Mouse (Mus musculus) small intestine, adult 2 months (tissue): ENCODE data around the gene Zbtb43. TPM values are rescaled to one million over a fixed set of nuclear protein-coding genes. Genes with fewer than 3 reads are reported as not detected.

Experiments
- H3K27ac ChIP-seq: fragments of 200-500 bp; 2 replicates; pipeline ENCODE4 v1.5.1; 2012; ENCODE audit warnings: low read depth, low read length, control low read depth, inconsistent platforms; ENCODE audit not compliant: insufficient read depth
- H3K27me3 ChIP-seq: fragments of 200-500 bp; 2 replicates; pipeline ENCODE4 v1.6.1; 2012; ENCODE audit warnings: mild to moderate bottlenecking, moderate library complexity, low read length, inconsistent platforms; ENCODE audit not compliant: control insufficient read depth, insufficient read depth
- H3K36me3 ChIP-seq: fragments of 200-500 bp; 2 replicates; pipeline ENCODE4 v1.6.1; 2012; ENCODE audit warnings: mild to moderate bottlenecking, low read length, control low read depth, inconsistent platforms; ENCODE audit not compliant: control insufficient read depth, insufficient read depth
- H3K4me1 ChIP-seq: fragments of 200-500 bp; 2 replicates; pipeline ENCODE4 v1.6.1; 2012; ENCODE audit warnings: low read length, inconsistent platforms, mixed read lengths; ENCODE audit not compliant: control insufficient read depth, insufficient read depth, insufficient read length
- H3K4me3 ChIP-seq: fragments of 200-500 bp; 2 replicates; pipeline ENCODE4 v1.5.1; 2012; ENCODE audit warnings: low read depth, mild to moderate bottlenecking, control low read depth, inconsistent platforms, low read length, moderate library complexity
- CTCF ChIP-seq: fragments of 200-500 bp; IDR thresholded peaks from 2 replicates; pipeline ENCODE4 v1.5.1; 2012; ENCODE audit warnings: low read depth, mild to moderate bottlenecking, control low read depth, inconsistent platforms, low read length, moderate library complexity, mixed read lengths; ENCODE audit not compliant: insufficient replicate concordance, insufficient read length; ENCODE audit errors: extremely low read depth
- POLR2A ChIP-seq: fragments of 200-500 bp; IDR thresholded peaks from 2 replicates; pipeline ENCODE4 v1.6.1; 2012; ENCODE audit warnings: low read depth, mild to moderate bottlenecking, control low read depth, inconsistent platforms, low read length, moderate library complexity
- WGBS: fragments of 180-500 bp; shearing (Covaris S2); methylation state at CpG from one replicate; pipeline ENCODE4 v1.1.7; 2018; 5-methylcytosine and 5-hydroxymethylcytosine counted together
- polyA plus RNA-seq: library from polyadenylated mRNA; depleted of rRNA; stranded (reverse); fragments of >200 nt; gene quantifications from 2 replicates; pipeline ENCODE4 v1.2.3, GENCODE M21; 2012

Zbtb43 gene
- polyA plus RNA-seq, 1 experiment: 7.7 TPM

GRCm38 (mm10) chr2:33465966-33466365 is 2.4 kb downstream of the Zbtb43 start:
- no peak for TF ChIP-seq POLR2A
- TF ChIP-seq CTCF: no peak
- 73% methylated on average over 4 of the region's 4 CpGs for WGBS
- no peak overlapping the region for H3K27ac ChIP-seq
- H3K4me1 ChIP-seq: peaks cover 11% of the 10 kb centered on the region; the same call in 1 of the 2 replicates
- H3K27me3 ChIP-seq: no peaks in the 10 kb centered on the region
- no peak overlapping the region for H3K4me3 ChIP-seq
- peaks cover 27% of the 10 kb centered on the region for H3K36me3 ChIP-seq

DNA sequence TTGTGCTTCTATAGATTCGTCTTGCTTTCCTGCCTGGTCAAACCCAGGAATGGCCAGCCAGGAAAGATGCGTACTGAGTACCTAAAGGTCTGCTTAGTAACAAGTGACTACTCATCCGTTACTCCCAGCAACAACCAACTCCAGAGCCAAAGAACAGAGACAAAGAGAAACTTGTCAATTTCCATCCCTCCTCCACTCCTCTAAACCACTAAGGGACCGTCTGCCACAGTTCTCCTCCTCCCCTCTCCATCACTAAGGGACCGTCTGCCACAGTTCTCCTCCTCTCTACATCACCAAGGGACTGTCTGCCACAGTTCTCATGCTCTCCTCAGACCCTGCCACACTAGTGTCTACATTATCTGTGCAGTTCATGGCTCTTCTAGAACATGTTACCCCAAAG is 3.1 kb downstream of the Zbtb43 start:
- H3K27me3 ChIP-seq: no peaks in the 10 kb centered on the region
- peaks cover 11% of the 10 kb centered on the region; the same call in 1 of the 2 replicates for H3K4me1 ChIP-seq
- H3K4me3 ChIP-seq: no peak overlapping the region
- TF ChIP-seq POLR2A: no peak
- TF ChIP-seq CTCF: no peak
- H3K36me3 ChIP-seq: peaks cover 30% of the 10 kb centered on the region
- H3K27ac ChIP-seq: no peak overlapping the region
- WGBS: 79% methylated on average over 5 of the region's 5 CpGs

DNA sequence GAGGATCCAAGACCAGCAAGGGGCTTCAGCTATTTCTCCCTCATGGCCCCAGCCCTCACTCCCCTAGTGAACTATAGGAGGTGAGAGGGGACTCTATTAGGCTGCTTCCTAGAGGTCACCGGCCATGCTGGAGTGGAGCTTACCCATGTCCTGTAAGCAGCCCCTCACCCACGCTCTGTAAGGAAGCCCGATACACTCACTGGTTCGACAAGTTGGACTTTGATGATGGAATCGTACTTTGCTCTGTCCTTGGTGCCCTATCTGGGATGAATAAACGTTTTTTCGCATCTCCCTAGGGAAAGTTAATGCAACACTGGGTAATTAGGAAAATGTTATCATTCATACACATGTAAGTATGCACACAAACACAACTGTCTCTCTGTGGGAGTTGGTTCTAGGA is 6.3 kb downstream of the Zbtb43 start:
- no peak overlapping the region for H3K27ac ChIP-seq
- H3K36me3 ChIP-seq: peaks cover 45% of the 10 kb centered on the region
- 71% methylated on average over 7 of the region's 7 CpGs for WGBS

DNA sequence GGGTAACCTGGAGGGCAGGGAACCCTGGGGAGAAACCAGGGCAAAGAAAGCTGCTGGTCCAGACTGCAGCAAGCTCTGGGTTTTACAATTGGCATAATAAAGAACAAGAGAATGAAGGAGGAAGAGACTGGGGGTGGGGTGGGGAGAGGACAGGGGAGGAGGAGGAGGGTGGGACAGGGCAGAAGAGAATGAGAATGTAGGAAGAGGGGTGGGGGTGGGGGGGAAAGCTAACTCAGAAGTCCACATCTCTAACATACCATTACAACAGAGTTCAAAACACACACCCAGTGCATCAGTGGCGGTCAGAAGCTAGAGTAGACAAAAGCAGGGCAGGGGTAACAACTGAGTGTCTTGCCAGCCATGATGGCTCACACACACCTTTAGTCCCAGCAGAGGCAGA is 7.3 kb downstream of the Zbtb43 start:
- Histone ChIP-seq H3K4me3 (no peak overlapping the region), H3K4me1 (peaks cover 10% of the 10 kb centered on the region; the same call in 1 of the 2 replicates), H3K36me3 (peaks cover 45% of the 10 kb centered on the region), H3K27ac (no peak overlapping the region), H3K27me3 (no peaks in the 10 kb centered on the region)
- TF ChIP-seq CTCF (no peak), POLR2A (no peak)
- WGBS: 95% methylated on average over 1 of the region's 1 CpGs

More for the DNA sequence above, 6.3 kb downstream of the Zbtb43 start:
- Histone ChIP-seq H3K27me3 (no peaks in the 10 kb centered on the region), H3K4me3 (no peak overlapping the region), H3K4me1 (peaks cover 11% of the 10 kb centered on the region; the same call in 1 of the 2 replicates)
- TF ChIP-seq POLR2A (no peak), CTCF (no peak)

DNA sequence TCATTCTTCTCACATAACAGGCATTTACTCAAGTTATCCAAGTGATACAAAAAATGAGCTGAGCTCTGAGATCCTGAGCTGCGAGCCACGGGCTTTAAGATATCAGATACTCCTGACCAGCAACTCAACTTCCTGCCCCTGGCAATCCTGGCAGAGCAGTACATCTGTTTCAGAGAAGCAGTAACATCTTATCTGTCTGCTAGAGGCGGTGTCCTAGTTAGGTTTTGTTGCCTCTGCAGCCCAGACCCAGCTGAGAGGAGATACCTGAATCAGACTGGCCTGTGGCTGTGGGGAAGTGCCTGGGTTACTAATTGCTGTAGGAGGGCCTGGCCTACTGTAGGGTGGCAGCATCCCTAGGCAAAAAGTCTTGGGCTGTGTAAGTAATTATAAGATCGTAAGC is 8.7 kb downstream of the Zbtb43 start:
- Histone ChIP-seq H3K27ac (no peak overlapping the region), H3K27me3 (no peaks in the 10 kb centered on the region), H3K4me1 (peaks cover 2% of the 10 kb centered on the region; the same call in 1 of the 2 replicates), H3K36me3 (peaks cover 52% of the 10 kb centered on the region), H3K4me3 (no peak overlapping the region)
- TF ChIP-seq CTCF: no peak
- no peak for TF ChIP-seq POLR2A
- 75% methylated on average over 4 of the region's 4 CpGs for WGBS

DNA sequence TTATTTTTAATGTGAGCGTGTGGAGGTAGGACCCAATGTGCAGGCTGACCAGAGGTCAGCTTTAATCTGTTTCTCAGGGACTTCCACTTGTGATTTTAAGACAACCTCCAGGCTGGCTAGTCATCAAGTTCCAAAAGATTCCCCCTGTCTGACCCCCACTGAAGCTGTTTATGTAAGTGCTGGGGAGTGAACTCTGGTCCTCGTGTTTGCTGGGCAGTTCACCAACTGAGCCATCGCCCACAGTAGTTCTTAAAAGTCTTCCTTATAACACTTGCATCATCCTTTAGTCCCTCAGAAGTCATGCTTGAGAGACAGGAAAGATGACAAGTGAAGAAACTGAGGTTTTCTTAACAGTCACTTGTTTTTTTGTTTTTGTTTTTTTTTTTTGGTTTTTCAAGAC is 11.7 kb downstream of the Zbtb43 start:
- no peak for TF ChIP-seq POLR2A
- TF ChIP-seq CTCF: no peak
- peaks cover 2% of the 10 kb centered on the region; the same call in 1 of the 2 replicates for H3K4me1 ChIP-seq
- peaks cover 58% of the 10 kb centered on the region for H3K36me3 ChIP-seq
- H3K27me3 ChIP-seq: no peaks in the 10 kb centered on the region
- WGBS: 57% methylated on average over 3 of the region's 3 CpGs
- H3K27ac ChIP-seq: no peak overlapping the region
- no peak overlapping the region for H3K4me3 ChIP-seq

GRCm38 (mm10) chr2:33456242-33456641 is 12.1 kb downstream of the Zbtb43 start:
- TF ChIP-seq CTCF (no peak), POLR2A (no peak)
- Histone ChIP-seq H3K27me3 (no peaks in the 10 kb centered on the region), H3K36me3 (peaks cover 59% of the 10 kb centered on the region), H3K4me1 (peaks cover 2% of the 10 kb centered on the region; the same call in 1 of the 2 replicates), H3K27ac (no peak overlapping the region), H3K4me3 (no peak overlapping the region)
- 92% methylated on average over 5 of the region's 5 CpGs for WGBS
